Comparison of ENCODE assay signal across 8 mouse cellular contexts in the genomic region with DNA sequence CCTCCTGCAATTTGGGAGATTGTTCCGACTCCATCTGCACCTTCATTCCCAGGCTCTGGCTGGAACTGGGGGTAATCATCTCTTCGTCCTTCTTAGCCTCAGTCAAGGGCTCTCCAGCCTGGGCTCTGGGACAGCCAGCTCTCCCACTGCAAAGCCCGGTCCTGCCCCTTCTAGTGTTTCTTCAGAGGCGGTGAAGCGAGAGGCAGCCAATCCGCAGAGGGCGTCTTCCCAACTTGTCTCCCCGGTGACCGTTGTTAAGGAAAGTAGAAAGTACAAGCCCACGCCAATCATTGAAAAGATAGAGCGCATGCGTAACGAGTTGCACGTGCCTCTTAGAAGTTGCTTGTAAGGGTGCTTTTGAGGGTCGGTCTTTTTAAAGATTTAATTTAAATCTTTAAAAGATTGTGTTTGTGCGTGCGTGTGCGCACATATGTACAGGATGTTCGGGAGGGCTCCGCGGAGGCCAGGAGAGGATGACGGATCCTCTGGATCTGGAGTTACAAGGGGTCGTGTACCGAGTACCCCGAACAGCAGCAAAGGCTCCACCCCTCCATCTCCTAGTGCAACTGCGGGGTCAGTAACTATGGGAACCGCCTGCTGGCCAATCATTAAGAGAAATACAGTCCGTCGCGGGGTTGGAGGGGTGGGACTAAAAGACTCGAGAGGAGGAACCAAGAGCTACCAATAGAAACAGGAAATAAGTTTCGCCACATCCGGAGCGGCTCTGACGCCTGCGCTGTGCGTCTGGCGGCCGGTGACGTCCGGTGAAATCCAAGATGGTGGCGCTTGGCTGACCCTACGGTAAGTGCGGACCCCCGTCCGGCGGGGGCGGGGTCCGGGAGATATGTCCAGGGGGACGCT. TPM values are rescaled to one million over a fixed set of nuclear protein-coding genes. Genes with fewer than 3 reads are reported as not detected.
DNase-seq lines count a peak whose midpoint lies in the region; ATAC-seq and TF ChIP-seq lines count a peak whose summit lies in the region.

A gene (minus strand): TSS at position 585 of the 861 bp plus-strand sequence.
A gene (plus strand): TSS at position 757 of the 861 bp plus-strand sequence.

- no peak for TF ChIP-seq CTCF in bone marrow, adult 2 months (IDR thresholded peaks at IDR 0.05; ENCODE audit: control insufficient read depth, insufficient read depth, low read length)
- no peak; the same call in 1 of the 2 replicates for TF ChIP-seq CTCF in midbrain, postnatal 0 days (IDR thresholded peaks at IDR 0.05)

- no peaks in the 10 kb centered on the region for H3K27me3 ChIP-seq in embryonic facial prominence, embryonic 15.5 days
- H3K27me3 ChIP-seq in limb, embryonic 14.5 days (ENCODE audit: control insufficient read depth, insufficient read depth, low read length), result no peaks in the 10 kb centered on the region
- H3K27me3 ChIP-seq in midbrain, postnatal 0 days (ENCODE audit: insufficient read depth, low read length), result no peaks in the 10 kb centered on the region

- H3K9ac ChIP-seq in embryonic facial prominence, embryonic 15.5 days, result peak within 1 kb of the TSS; percentile 90
- H3K9ac ChIP-seq in limb, embryonic 14.5 days (ENCODE audit: low read depth, low read length, severe bottlenecking), result peak within 1 kb of the TSS; percentile 75
- peak within 1 kb of the TSS; percentile 59 for H3K9ac ChIP-seq in midbrain, postnatal 0 days (replicated peaks; ENCODE audit: low read length, poor library complexity, severe bottlenecking)

- peaks cover 48% of the 10 kb centered on the region for H3K36me3 ChIP-seq in embryonic facial prominence, embryonic 15.5 days
- H3K36me3 ChIP-seq in limb, embryonic 14.5 days (ENCODE audit: control insufficient read depth, insufficient read depth, low read length), result peaks cover 56% of the 10 kb centered on the region
- peaks cover 34% of the 10 kb centered on the region for H3K36me3 ChIP-seq in midbrain, postnatal 0 days (ENCODE audit: insufficient read depth, low read length)

- peak; percentile 100 for DNase-seq in 416B (ENCODE audit: low read depth)
- peak; percentile 96 for DNase-seq in heart, adult 8-10 months (ENCODE audit: low spot score)
- peak; percentile 99 for DNase-seq in kidney, adult 9 months
- peak; percentile 99 for DNase-seq in limb, embryonic 14.5 days (ENCODE audit: low spot score)
- DNase-seq in midbrain, postnatal 0 days (ENCODE audit: low spot score), result peak; percentile 99
- peak; percentile 80 to 86 for DNase-seq in spleen, postnatal 14 days (ENCODE audit: low spot score in 2 of 2)

- H3K4me1 ChIP-seq in bone marrow, adult 2 months (ENCODE audit: control insufficient read depth, insufficient read depth, low read length), result peaks cover 3% of the 10 kb centered on the region
- peaks cover 19% of the 10 kb centered on the region for H3K4me1 ChIP-seq in embryonic facial prominence, embryonic 15.5 days
- H3K4me1 ChIP-seq in limb, embryonic 14.5 days (ENCODE audit: control insufficient read depth, insufficient read depth, low read length), result peaks cover 10% of the 10 kb centered on the region; the same call in 1 of the 2 replicates
- peaks cover 3% of the 10 kb centered on the region; the same call in 1 of the 2 replicates for H3K4me1 ChIP-seq in midbrain, postnatal 0 days (ENCODE audit: insufficient read depth, low read length)

- no peaks in the 10 kb centered on the region for H3K9me3 ChIP-seq in embryonic facial prominence, embryonic 15.5 days (replicated peaks)
- H3K9me3 ChIP-seq in limb, embryonic 14.5 days (ENCODE audit: control insufficient read depth, low read length), result no peaks in the 10 kb centered on the region
- no peaks in the 10 kb centered on the region for H3K9me3 ChIP-seq in midbrain, postnatal 0 days (ENCODE audit: low read length)

- peak within 1 kb of the TSS; percentile 72 for H3K27ac ChIP-seq in bone marrow, adult 2 months (ENCODE audit: control insufficient read depth, insufficient read depth, low read depth, low read length, poor library complexity)
- H3K27ac ChIP-seq in embryonic facial prominence, embryonic 15.5 days (replicated peaks), result peak within 1 kb of the TSS; percentile 87
- peak within 1 kb of the TSS; percentile 53 for H3K27ac ChIP-seq in limb, embryonic 14.5 days (replicated peaks; ENCODE audit: low read depth, low read length)
- peak within 1 kb of the TSS; percentile 71 for H3K27ac ChIP-seq in midbrain, postnatal 0 days (ENCODE audit: low read depth, low read length)

- ATAC-seq in embryonic facial prominence, embryonic 15.5 days (ENCODE audit: insufficient number of reproducible peaks, low FRiP score, low TSS enrichment, low read depth), result peak; percentile 97
- ATAC-seq in limb, embryonic 14.5 days (ENCODE audit: low FRiP score, low read depth), result peak; percentile 99
- ATAC-seq in midbrain, postnatal 0 days (ENCODE audit: low FRiP score), result peak; percentile 95

- peak within 1 kb of the TSS; percentile 77 for H3K4me3 ChIP-seq in bone marrow, adult 2 months (replicated peaks; ENCODE audit: control insufficient read depth, low read depth, low read length)
- peak within 1 kb of the TSS; percentile 95 for H3K4me3 ChIP-seq in embryonic facial prominence, embryonic 15.5 days (replicated peaks)
- peak within 1 kb of the TSS; percentile 91 for H3K4me3 ChIP-seq in limb, embryonic 14.5 days (replicated peaks; ENCODE audit: low read length)
- peak within 1 kb of the TSS; percentile 68 for H3K4me3 ChIP-seq in midbrain, postnatal 0 days (ENCODE audit: low read depth, low read length)

- peak; percentile 72; the same call in 1 of the 2 replicates for TF ChIP-seq POLR2A in bone marrow, adult 2 months (IDR thresholded peaks at IDR 0.05; ENCODE audit: borderline replicate concordance, control insufficient read depth, low read depth, low read length)
- peak; percentile 61; the same call in 1 of the 2 replicates for TF ChIP-seq POLR2A in limb, embryonic 14.5 days (IDR thresholded peaks at IDR 0.05; ENCODE audit: borderline replicate concordance, extremely low read depth, insufficient read depth, insufficient read length)

- H3K4me2 ChIP-seq in embryonic facial prominence, embryonic 15.5 days (replicated peaks), result peak within 1 kb of the TSS; percentile 94
- peak within 1 kb of the TSS; percentile 67 for H3K4me2 ChIP-seq in limb, embryonic 14.5 days (replicated peaks; ENCODE audit: low read depth, low read length, severe bottlenecking)
- H3K4me2 ChIP-seq in midbrain, postnatal 0 days (ENCODE audit: low read depth, low read length, poor library complexity, severe bottlenecking), result peak within 1 kb of the TSS; percentile 87

- under 1% methylated on average over 50 of the region's 50 CpGs for WGBS in bone marrow, adult 2 months
- under 1% methylated on average over 50 of the region's 50 CpGs for WGBS in embryonic facial prominence, embryonic 15.5 days
- under 1% methylated on average over 50 of the region's 50 CpGs for WGBS in limb, embryonic 14.5 days
- WGBS in midbrain, postnatal 0 days, result under 1% methylated on average over 50 of the region's 50 CpGs

RNA-seq across cellular contexts. Expression of the first gene that starts in this region (rescaled TPM):
- 9.9 and 15.2 TPM in 2 replicates for polyA plus RNA-seq in bone marrow, adult 2 months (2011; ENCODE audit: insufficient read depth, insufficient read length, low replicate concordance, missing spikeins)
- 19.2 and 29.0 TPM in 2 replicates for polyA plus RNA-seq in embryonic facial prominence, embryonic 15.5 days (2015; fragmentation: Nextera tagmentation; extraction: Ambion mirVana)
- total RNA-seq in heart, adult 8-10 months (2022), result 10 to 100 TPM; 10.1 to 15.2 (median 14.4) TPM
- 9.7 and 10.6 TPM in 2 replicates for polyA plus RNA-seq in limb, embryonic 14.5 days (2012; rRNA removed)
- polyA plus RNA-seq in limb, embryonic 14.5 days (2014; fragmentation: Nextera tagmentation; extraction: Ambion mirVana), result 5.4 and 8.1 TPM in 2 replicates
- 6.7 and 8.1 TPM in 2 replicates for total RNA-seq in midbrain, postnatal 0 days (2014; rRNA removed)
- 11.8 and 13.5 TPM in 2 replicates for polyA plus RNA-seq in midbrain, postnatal 0 days (2015; fragmentation: Nextera tagmentation; extraction: Ambion mirVana)

RNA-seq across cellular contexts. Expression of the second gene that starts in this region (rescaled TPM):
- 52.7 and 66.7 TPM in 2 replicates for polyA plus RNA-seq in bone marrow, adult 2 months (2011; ENCODE audit: insufficient read depth, insufficient read length, low replicate concordance, missing spikeins)
- polyA plus RNA-seq in embryonic facial prominence, embryonic 15.5 days (2015; fragmentation: Nextera tagmentation; extraction: Ambion mirVana), result 47.5 and 51.5 TPM in 2 replicates
- total RNA-seq in heart, adult 8-10 months (2022), result 10 to 100 TPM; 38.1 to 42.6 (median 40.3) TPM
- polyA plus RNA-seq in limb, embryonic 14.5 days (2012; rRNA removed), result 49.1 and 51.9 TPM in 2 replicates
- 42.5 and 49.5 TPM in 2 replicates for polyA plus RNA-seq in limb, embryonic 14.5 days (2014; fragmentation: Nextera tagmentation; extraction: Ambion mirVana)
- 34.5 and 42.9 TPM in 2 replicates for total RNA-seq in midbrain, postnatal 0 days (2014; rRNA removed)
- polyA plus RNA-seq in midbrain, postnatal 0 days (2015; fragmentation: Nextera tagmentation; extraction: Ambion mirVana), result 38.1 and 40.9 TPM in 2 replicates

Comparison
In these comparisons a context has a peak if more than half of its experiments do, and no peak if none do; other contexts are left out.
1. Peak in every context shown above with its lines: DNase-seq, ATAC-seq, H3K4me3 ChIP-seq and H3K27ac ChIP-seq.